Mouse (Mus musculus): ENCODE results near the gene Gm40460.
"Not testable (repeated sequence)": the region's sequence is repeated elsewhere in the genome, so short reads cannot be mapped to it uniquely, and the experiment has no call there.

GRCm38 (mm10) chr7:142229871-142230270 lies 11.0 kb downstream of the Gm40460 start, which contains the start of gene Krtap5-5:
- not testable (repeated sequence) for TF ChIP-seq CTCF, POLR2A (IDR thresholded peaks at IDR 0.05; ENCODE audit: insufficient read depth, low read depth, low read length)
